Mouse (Mus musculus): ENCODE data around the gene Tceal9.
"Not testable (repeated sequence)": the region's sequence is repeated elsewhere in the genome, so short reads cannot be mapped to it uniquely, and the experiment has no call there.

DNA sequence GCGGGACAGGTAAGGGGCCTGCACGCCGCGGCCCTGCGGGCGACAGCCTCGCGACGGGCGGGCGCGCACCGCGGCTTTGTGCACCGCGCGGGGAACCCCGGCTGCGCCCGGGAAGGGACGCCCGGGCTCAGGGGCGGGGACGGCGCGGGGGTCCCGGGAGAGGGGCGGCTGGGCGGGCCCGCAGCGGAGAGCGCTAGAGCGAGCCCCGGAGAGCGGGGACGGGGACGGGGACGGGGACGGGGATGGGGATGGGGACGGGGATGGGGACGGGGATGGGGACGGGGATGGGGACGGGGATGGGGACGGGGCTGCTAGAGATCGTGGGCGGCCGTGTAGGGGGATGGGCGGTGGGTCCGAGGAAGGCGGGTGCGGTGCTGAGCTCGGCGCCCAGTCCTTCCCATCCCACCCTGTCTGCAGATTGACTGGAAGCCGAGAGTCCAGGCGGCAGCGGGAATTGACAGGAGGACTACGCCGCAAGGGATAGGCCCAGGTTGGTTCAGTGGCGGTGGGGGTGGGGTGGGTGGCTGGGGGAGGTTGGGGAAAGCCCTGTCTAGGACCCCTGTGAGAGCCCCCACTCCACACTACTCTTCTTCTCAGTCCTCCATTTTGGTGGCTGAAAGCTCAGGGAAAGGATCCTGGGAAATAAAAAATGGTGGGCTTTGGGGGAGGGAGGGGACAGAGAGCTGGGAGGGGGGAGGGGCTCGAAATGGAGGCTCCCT lies 25.7 kb downstream of the Tceal9 start:
- TF ChIP-seq CTCF (IDR thresholded peaks at IDR 0.05; ENCODE audit: low read depth, low read length); POLR2A (IDR thresholded peaks at IDR 0.05; ENCODE audit: extremely low read depth, insufficient read depth, low read length): not testable (repeated sequence)
